Mouse (Mus musculus) megakaryocyte-erythroid progenitor cell, adult 5 weeks (primary cell): ENCODE results near the gene Clec4b1. TPM values are rescaled to one million over a fixed set of nuclear protein-coding genes. Genes with fewer than 3 reads are reported as not detected.

Experiments
- polyA plus RNA-seq: library from polyadenylated mRNA; stranded (reverse); fragments of >175 nt; gene quantifications from 2 replicates; pipeline ENCODE4 v1.2.3, GENCODE M21; 2012

The Clec4b1 gene
- 0.14 TPM in 1 of 2 replicates, not detected in the other for polyA plus RNA-seq

DNA sequence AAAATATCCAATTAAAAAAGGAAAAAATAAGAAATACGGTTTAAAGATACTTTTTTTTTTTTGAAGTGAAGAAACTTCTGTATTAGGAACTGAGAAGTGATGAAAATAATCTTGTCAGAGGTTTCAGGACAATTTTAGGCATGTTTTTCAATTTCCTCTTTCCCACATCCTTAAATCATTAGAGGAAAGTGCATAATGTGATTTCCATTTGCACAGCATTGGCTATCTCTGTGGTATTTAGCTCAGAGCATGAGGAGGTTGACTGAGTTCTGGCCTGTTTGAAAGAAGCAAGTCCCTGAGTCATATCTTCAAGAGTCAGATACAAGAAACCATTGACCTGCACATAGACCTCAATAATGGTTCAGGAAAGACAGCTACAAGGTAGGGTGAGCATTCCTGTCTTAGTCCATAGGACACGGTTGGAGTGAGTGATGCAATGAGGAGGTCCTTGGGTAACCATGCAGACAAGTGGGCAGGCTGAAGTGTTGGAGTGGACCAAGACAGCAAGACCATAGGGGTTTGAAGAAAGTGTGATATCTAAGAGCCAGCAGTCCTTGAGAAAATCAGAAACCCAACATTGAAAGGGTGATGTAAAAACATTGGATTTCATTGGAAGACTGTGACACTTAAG, at the start of gene Clec4b1:
Gene Clec4b1 (plus strand): TSS at position 221 of the 631 bp plus-strand sequence.

DNA sequence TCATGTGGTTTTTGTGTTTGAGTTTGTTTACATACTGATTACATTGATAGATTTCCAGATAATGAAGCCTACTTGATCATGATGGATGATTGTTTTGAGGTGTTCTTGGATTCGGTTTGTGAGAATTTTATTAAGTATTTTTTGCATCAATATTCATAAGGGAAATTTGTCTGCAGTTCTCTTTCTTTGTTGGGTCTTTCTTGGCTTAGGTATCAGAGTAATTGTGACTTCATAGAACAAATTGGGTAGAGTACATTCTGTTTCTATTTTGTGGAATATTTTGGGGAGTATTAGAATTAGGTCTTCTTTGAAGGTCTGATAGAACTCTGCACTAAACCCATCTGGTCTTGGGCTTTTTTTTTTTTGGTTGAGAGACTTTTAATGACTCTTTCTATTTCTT, 56.4 kb downstream of the Clec4b1 start, which contains the start of gene Clec4a2:
Gene Clec4a2 (plus strand): TSS at position 301 of the 400 bp plus-strand sequence.

Other genes with a start within 250 kb of the Clec4b1 start
- gene Slc2a3, start 248.3 kb upstream of the Clec4b1 start, polyA plus RNA-seq: 14.8 and 20.3 TPM in 2 replicates
- gene Foxj2, start 230.0 kb upstream of the Clec4b1 start, polyA plus RNA-seq: 23.3 and 27.9 TPM in 2 replicates
- 0.04 TPM in 1 of 2 replicates, not detected in the other for gene C3ar1, start 193.8 kb upstream of the Clec4b1 start, polyA plus RNA-seq
- gene Necap1, start 175.5 kb upstream of the Clec4b1 start, polyA plus RNA-seq: 10.6 and 15.8 TPM in 2 replicates
- 0.05 and 0.11 TPM in 2 replicates for gene Clec4a1, start 128.1 kb upstream of the Clec4b1 start, polyA plus RNA-seq
- gene Clec4a3, start 97.4 kb upstream of the Clec4b1 start, polyA plus RNA-seq: 0.05 TPM in 1 of 2 replicates, not detected in the other
- not detected in 2 replicates for gene Clec4a4, start 59.6 kb upstream of the Clec4b1 start, polyA plus RNA-seq
- 5.6 and 7.1 TPM in 2 replicates for gene Clec4a2, start 56.5 kb downstream of the Clec4b1 start, polyA plus RNA-seq
- 0.16 and 0.21 TPM in 2 replicates for gene Clec4b2, start 122.9 kb downstream of the Clec4b1 start, polyA plus RNA-seq
- gene Clec4n, start 179.9 kb downstream of the Clec4b1 start, polyA plus RNA-seq: 0.09 TPM in 1 of 2 replicates, not detected in the other
- gene Clec4d, start 212.1 kb downstream of the Clec4b1 start, polyA plus RNA-seq: 0.41 and 0.43 TPM in 2 replicates
- 0.65 and 1.3 TPM in 2 replicates for gene Clec4e, start 239.9 kb downstream of the Clec4b1 start, polyA plus RNA-seq